8 mouse cellular contexts compared by ENCODE assay signal in the genomic region with DNA sequence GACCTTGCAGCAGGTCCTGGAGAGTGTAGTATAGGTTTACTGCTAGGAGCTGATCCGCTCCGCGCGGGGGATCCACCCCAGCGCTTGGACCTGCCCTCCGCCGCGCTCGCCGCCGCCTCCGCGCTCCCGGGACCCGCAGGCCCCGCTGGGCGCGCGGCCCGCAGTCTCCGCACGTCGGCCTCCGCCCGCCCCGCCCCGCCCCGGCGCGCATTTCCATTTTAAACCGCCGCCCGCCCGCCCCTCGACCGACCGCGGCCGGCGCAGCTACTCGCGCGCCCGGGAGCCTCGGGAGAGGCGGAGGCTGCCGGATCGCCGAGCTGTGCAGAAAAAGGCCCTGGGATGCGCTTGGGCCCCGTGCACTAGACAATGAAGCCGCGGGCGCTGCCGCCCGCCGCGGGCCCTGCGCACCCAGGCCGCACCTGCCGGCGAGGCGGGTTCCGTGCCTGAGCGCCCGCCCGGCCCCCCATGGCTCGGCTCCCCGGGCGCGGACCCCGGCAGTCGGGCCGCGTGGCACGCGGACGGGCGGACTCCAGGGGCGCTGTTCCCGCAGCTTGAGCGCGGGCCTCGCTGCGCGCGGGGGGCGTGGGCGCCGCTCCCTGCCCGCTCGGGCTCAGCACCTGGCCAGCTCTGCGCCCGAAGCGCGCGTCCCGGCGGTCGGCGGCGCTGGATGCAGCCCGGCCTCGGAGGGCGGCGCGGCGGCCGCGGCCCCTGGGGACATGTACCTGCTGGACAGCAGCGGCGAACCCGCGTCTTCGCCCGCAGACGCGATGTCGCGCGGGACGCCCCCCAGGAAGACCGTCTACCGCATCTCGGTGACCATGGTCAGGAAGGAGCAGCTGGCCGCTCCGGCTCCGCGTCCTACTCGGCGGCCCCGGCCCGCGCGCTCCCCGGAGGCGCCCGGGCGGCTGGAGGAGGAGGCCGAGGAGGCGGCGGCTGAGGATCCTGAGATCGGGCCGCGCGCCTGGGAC.
DNase-seq lines count a peak whose midpoint lies in the region; ATAC-seq lines count a peak whose summit lies in the region.

No protein-coding gene starts in this region.

- under 1% methylated on average over 118 of the region's 146 CpGs for WGBS in hindbrain, embryonic 13.5 days

- no peaks in the 10 kb centered on the region for H3K9me3 ChIP-seq in hindbrain, embryonic 13.5 days

- peak; percentile 46 for DNase-seq in WW6 (ENCODE audit: low read depth, low spot score)
- DNase-seq in cerebellum, postnatal 10 days: peak; percentile 92 to 94
- peak; percentile 71 to 72 for DNase-seq in frontal cortex, postnatal 25 days (ENCODE audit: low spot score in 2 of 2)
- peak; percentile 87 to 90 for DNase-seq in left cerebral cortex, adult 18-20 months (ENCODE audit: low spot score in 2 of 2)
- peak; percentile 60 for DNase-seq in lung, postnatal 25 days (ENCODE audit: low spot score)
- DNase-seq in right cerebral cortex, adult 2 months (ENCODE audit: low spot score in 2 of 2): peak; percentile 79 to 84
- no peak for DNase-seq in B cell, adult 2 months

- H3K4me1 ChIP-seq in hindbrain, embryonic 13.5 days (replicated peaks): peaks cover 84% of the 10 kb centered on the region

- peak overlapping the region; percentile 95 for H3K4me2 ChIP-seq in hindbrain, embryonic 13.5 days

- peak overlapping the region; percentile 98 for H3K27ac ChIP-seq in hindbrain, embryonic 13.5 days

- peak overlapping the region; percentile 78 for H3K4me3 ChIP-seq in hindbrain, embryonic 13.5 days

- ATAC-seq in hindbrain, embryonic 13.5 days (ENCODE audit: low FRiP score): peak; percentile 75

- no peaks in the 10 kb centered on the region for H3K36me3 ChIP-seq in hindbrain, embryonic 13.5 days

- H3K27me3 ChIP-seq in hindbrain, embryonic 13.5 days: no peaks in the 10 kb centered on the region

- peak overlapping the region; percentile 94 for H3K9ac ChIP-seq in hindbrain, embryonic 13.5 days

Comparison
In these comparisons a context has a peak if more than half of its experiments do, and no peak if none do; other contexts are left out.
1. DNase-seq: peak in WW6 (single experiment), cerebellum, postnatal 10 days (2 of 2), frontal cortex, postnatal 25 days (2 of 2), left cerebral cortex, adult 18-20 months (2 of 2), lung, postnatal 25 days (single experiment) and right cerebral cortex, adult 2 months (2 of 2); none in B cell, adult 2 months (0 of 2).